Mouse (Mus musculus): ENCODE results near the gene Lrrc8d. TPM values are rescaled to one million over a fixed set of nuclear protein-coding genes. Genes with fewer than 3 reads are reported as not detected.
"Not testable (repeated sequence)": the region's sequence is repeated elsewhere in the genome, so short reads cannot be mapped to it uniquely, and the experiment has no call there.

The Lrrc8d gene
- polyA plus RNA-seq, 1 experiment from 2014 or later, result 32.8 TPM

DNA sequence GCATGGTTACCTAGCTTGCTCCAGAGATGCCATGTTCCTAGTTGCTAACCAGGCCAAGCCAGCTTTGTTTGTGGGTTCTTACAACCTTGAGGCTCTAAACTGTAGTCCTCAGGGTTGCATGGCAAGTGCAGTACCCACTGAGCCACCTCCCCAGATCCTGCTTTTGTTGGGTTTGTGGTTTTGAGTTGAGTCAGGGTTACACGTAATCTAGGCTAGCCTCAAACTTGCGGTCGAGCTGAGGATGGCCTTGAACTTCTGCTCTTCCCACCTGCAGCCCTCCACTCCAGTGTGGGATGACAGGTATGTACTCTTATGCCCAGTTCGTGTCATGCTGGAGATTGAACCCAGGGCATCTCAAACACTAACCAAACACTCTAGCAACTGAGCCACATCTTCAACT is 24.3 kb upstream of the Lrrc8d start:
- 92% methylated on average over 4 of the region's 4 CpGs for WGBS
- Histone ChIP-seq H3K36me3 (no peaks in the 10 kb centered on the region), H3K4me2 (no peak overlapping the region), H3K9me3 (no peaks in the 10 kb centered on the region), H3K4me3 (no peak overlapping the region), H3K27ac (no peak overlapping the region), H3K27me3 (no peaks in the 10 kb centered on the region), H3K4me1 (replicated peaks) (peaks cover 6% of the 10 kb centered on the region), H3K9ac (no peak overlapping the region)
- no peak for ATAC-seq (ENCODE audit: low FRiP score)

DNA sequence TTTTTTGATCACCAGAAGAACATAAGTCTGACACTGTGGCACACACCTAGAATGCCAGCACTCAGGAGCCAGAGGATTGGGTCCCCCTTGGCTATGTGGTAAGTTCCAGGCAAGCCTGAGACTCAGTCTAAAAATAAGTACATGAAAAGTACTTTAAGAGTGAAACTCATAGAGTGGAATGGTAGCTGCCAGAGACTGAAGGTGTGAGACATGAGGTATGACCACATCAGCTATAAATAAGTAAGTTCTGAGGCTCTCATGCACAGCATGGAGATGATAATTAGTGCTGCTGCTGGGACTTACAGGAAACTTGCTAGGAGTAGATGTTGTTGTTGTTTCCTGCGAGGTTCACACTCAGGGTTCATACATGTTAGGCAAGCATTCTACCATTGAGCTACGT is 22.7 kb upstream of the Lrrc8d start:
- ATAC-seq (ENCODE audit: low FRiP score), result no peak
- Histone ChIP-seq H3K4me3 (no peak overlapping the region), H3K9ac (no peak overlapping the region), H3K27ac (no peak overlapping the region), H3K4me2 (no peak overlapping the region), H3K9me3 (no peaks in the 10 kb centered on the region), H3K4me1 (replicated peaks) (peaks cover 7% of the 10 kb centered on the region), H3K36me3 (no peaks in the 10 kb centered on the region), H3K27me3 (no peaks in the 10 kb centered on the region)
- 89% methylated on average over 2 of the region's 2 CpGs for WGBS

DNA sequence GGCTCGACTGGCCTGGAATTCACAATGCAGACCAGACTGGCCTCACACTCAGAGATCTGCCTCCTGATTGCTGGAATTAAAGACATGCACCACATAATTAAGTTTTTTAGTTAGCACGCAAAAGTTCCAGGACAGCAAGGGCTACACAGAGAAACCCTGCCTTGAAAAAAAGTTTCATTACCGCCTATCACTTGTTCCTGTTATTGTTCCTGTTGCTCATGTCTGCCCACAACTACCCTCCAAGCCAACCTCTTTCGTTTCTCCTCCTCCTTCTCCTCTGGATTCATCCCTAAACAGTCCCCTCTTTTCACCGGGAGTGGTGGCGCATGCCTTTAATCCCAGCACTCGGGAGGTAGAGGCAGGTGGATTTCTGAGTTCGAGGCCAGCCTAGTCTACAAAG is 21.5 kb upstream of the Lrrc8d start:
- H3K36me3 ChIP-seq, result no peaks in the 10 kb centered on the region
- no peaks in the 10 kb centered on the region for H3K27me3 ChIP-seq
- H3K9ac ChIP-seq, result no peak overlapping the region
- no peak overlapping the region for H3K4me2 ChIP-seq
- peaks cover 7% of the 10 kb centered on the region for H3K4me1 ChIP-seq (replicated peaks)
- no peak overlapping the region for H3K27ac ChIP-seq
- H3K4me3 ChIP-seq, result no peak overlapping the region
- no peak for ATAC-seq (ENCODE audit: low FRiP score)
- no peaks in the 10 kb centered on the region for H3K9me3 ChIP-seq
- 89% methylated on average over 8 of the region's 8 CpGs for WGBS

DNA sequence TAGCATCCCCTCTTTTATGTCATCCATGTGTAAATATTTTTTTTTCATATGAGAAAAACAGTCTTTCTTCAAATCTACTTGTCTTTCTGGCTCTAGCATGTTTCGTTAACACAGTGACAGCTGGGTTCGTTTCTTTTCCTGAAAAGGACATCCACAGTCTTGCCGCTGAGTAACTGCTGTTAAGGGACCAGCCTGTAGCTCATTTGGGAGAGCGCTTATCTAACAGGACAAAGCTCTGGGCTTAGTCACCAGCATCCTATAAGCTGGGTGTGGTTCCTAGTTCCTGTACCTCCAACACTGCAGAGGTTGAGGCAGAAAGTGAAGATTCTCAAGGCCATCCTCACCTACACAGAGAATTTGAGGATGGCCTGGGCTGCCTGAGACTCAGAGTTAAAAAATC is 20.5 kb upstream of the Lrrc8d start:
- Histone ChIP-seq H3K9me3 (no peaks in the 10 kb centered on the region), H3K9ac (no peak overlapping the region), H3K27me3 (no peaks in the 10 kb centered on the region), H3K27ac (no peak overlapping the region), H3K4me2 (no peak overlapping the region), H3K4me1 (replicated peaks) (peaks cover 12% of the 10 kb centered on the region), H3K36me3 (no peaks in the 10 kb centered on the region), H3K4me3 (no peak overlapping the region)
- whole genome bisulfite sequencing, result 71% methylated on average over 4 of the region's 4 CpGs
- ATAC-seq (ENCODE audit: low FRiP score), result no peak

DNA sequence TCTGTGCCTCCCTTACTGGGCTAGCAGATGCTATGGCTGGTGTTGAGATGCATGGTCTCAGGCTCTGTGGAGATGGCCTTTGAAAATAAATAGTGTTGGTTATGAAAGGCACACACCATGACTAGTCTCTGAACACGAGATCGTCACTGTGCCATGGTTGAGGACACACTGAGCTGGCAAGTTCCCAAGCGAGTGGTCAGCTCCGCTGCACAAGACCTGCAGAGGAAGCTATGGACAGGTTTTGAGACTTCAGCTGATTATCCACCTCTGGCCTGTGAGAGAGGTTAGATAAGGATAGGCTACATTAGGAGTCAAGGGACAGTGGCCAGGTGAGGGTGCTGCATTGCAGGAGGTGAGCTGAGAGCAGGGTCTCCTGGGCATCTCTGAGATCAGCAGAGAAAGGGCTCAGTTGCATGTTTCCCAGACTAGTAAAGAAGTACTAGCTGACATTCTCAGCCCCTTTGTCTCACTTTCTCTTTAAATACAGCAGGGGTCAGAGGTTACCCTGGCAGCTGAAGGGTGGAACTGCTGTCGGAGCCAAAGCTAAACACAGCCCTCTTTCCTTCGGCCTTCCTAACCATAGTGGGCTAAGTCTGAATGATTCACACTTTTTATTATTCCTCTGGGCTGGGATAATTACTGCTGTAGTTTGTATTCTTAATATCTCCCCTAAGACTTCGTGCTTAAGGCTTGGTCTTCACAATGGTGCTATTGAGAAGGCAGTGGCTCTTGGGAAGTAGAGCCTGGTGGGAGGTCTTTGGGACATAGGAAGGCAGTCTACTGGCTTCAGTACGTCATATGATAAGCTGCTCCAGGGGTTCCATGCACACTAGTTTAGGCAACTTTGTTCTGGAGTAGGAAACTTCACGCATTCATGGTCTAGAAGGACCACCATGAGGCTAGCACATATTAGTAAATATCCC is 19.6 kb upstream of the Lrrc8d start:
- Histone ChIP-seq H3K4me3 (no peak overlapping the region), H3K36me3 (no peaks in the 10 kb centered on the region), H3K27ac (no peak overlapping the region), H3K9me3 (no peaks in the 10 kb centered on the region), H3K4me1 (replicated peaks) (peaks cover 14% of the 10 kb centered on the region), H3K9ac (no peak overlapping the region), H3K27me3 (no peaks in the 10 kb centered on the region), H3K4me2 (no peak overlapping the region)
- ATAC-seq (ENCODE audit: low FRiP score), result no peak
- 45% methylated on average over 9 of the region's 9 CpGs for whole genome bisulfite sequencing

DNA sequence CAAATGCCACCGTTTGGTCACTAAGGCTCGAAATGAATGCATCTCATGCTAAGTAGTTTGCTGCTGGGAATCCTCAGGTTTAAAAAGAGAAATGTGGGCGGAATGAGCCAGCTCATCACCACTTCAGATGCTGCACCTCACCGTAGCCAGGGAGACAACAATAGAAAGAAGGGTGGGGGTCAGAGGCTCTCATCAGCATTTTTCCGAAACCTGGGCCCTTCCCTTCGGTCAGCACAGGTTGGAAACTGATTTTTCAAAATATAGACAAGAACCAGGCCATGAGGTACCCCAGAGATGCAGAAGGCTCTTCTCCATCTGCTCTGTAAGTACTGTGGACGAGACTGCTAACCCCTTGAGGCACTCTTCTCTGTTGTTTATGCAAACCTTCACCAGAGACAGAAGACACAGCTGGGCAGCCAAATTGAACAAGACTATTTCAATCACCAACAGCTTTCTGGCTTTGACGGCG is 17.6 kb upstream of the Lrrc8d start:
- H3K36me3 ChIP-seq, result no peaks in the 10 kb centered on the region
- 49% methylated on average over 9 of the region's 9 CpGs for WGBS

DNA sequence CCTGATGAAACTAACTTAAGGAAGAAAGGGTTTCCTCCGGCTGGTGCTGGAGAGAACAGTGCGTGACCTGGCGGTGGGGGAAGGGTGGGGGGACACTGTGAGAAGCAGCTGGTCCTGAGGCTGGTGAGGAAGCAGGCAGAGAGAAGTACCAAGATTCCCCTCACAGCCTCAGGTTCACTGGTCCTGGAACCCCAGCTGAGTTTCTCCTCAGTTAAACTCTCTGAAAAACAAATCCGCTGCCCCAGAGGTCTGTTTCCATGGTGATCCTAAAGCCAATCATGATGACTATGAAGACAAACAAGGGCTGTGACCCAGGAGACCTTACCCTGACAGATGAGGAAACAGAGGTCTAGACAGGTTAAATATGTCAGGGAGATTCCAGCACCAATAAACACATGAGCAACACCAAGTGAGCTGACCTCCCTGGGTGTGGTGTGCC is 15.8 kb upstream of the Lrrc8d start:
- peaks cover 14% of the 10 kb centered on the region for H3K4me1 ChIP-seq (replicated peaks)
- WGBS, result 24% methylated on average over 4 of the region's 4 CpGs

More for the DNA sequence above, 17.6 kb upstream of the Lrrc8d start:
- Histone ChIP-seq H3K9me3 (no peaks in the 10 kb centered on the region), H3K9ac (no peak overlapping the region), H3K27ac (no peak overlapping the region), H3K4me2 (no peak overlapping the region), H3K4me1 (replicated peaks) (peaks cover 14% of the 10 kb centered on the region), H3K27me3 (no peaks in the 10 kb centered on the region), H3K4me3 (no peak overlapping the region)
- no peak for ATAC-seq (ENCODE audit: low FRiP score)

DNA sequence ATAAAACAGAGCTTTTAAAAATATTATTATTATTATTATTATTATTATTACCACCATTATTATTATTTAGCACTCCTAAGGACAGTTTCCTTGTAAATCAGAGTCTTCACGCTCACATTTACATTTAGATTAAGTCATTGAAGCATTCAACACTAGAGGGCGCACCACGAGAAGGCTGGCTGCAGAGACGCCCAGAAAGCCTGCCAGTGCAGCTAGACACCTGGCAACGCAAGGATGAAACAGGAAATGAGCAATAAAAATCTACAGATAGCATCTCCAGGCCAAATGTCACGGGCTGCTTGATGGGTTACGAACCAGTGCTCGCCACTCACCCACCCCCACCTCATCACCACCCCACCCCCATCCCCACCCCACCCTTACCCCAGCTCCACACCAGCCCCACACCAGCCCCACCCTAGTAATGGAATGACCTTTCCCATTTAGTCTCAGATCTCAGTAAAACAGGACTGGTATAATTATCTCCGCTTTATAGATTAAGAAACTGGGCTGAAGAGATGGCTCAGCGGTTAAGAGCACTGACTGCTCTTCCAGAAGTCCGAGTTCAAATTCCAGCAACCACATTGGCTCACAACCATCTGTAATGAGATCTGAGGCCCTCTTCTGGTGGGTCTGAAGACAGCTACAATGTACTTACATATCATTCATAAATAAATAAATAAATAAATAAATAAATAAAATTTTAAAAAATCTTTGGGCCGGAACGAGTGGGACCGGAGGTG is 14.7 kb upstream of the Lrrc8d start:
- no peaks in the 10 kb centered on the region for H3K27me3 ChIP-seq
- H3K4me3 ChIP-seq, result no peak overlapping the region
- H3K4me2 ChIP-seq, result no peak overlapping the region
- no peak overlapping the region for H3K9ac ChIP-seq
- H3K9me3 ChIP-seq, result no peaks in the 10 kb centered on the region
- WGBS, result 32% methylated on average over 14 of the region's 14 CpGs
- peak; percentile 54 for ATAC-seq (ENCODE audit: low FRiP score)
- no peak overlapping the region for H3K27ac ChIP-seq
- peaks cover 12% of the 10 kb centered on the region for H3K4me1 ChIP-seq (replicated peaks)
- H3K36me3 ChIP-seq, result no peaks in the 10 kb centered on the region

More for the DNA sequence above, 15.8 kb upstream of the Lrrc8d start:
- Histone ChIP-seq H3K27me3 (no peaks in the 10 kb centered on the region), H3K4me3 (no peak overlapping the region), H3K27ac (no peak overlapping the region), H3K36me3 (no peaks in the 10 kb centered on the region), H3K9ac (0 out of 2 replicates have a peak overlapping the region, but pooled peaks have one; percentile 10), H3K4me2 (no peak overlapping the region), H3K9me3 (no peaks in the 10 kb centered on the region)
- no peak for ATAC-seq (ENCODE audit: low FRiP score)

DNA sequence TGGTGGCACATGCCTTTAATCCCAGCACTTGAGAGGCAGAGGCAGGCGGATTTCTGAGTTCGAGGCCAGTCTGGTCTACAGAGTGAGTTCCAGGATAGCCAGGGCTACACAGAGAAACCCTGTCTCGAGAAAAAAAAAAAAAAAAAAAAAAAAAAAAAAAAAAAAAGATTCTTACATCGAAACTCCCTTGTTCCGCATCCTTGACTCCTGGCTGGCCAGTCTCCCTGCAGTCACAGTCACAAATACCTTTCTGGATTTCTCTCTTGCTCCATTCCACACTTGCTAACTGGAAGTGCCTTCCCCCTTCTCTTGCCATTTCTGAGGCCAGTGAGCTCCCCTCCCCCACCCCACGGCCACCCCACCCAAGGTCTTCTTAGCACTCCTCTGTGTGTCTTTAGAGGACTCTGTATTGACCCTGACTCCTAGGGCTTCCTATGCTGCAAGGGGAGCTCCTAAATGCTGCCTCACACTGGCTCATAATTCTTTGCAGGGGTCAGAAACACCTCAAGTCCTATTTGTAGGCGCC is 13.9 kb upstream of the Lrrc8d start:
- not testable (repeated sequence) for H3K27ac ChIP-seq; H3K9ac ChIP-seq; ATAC-seq (ENCODE audit: low FRiP score); H3K4me1 ChIP-seq (replicated peaks); H3K9me3 ChIP-seq; H3K27me3 ChIP-seq; H3K36me3 ChIP-seq; H3K4me3 ChIP-seq; H3K4me2 ChIP-seq
- 83% methylated on average over 7 of the region's 7 CpGs for WGBS

DNA sequence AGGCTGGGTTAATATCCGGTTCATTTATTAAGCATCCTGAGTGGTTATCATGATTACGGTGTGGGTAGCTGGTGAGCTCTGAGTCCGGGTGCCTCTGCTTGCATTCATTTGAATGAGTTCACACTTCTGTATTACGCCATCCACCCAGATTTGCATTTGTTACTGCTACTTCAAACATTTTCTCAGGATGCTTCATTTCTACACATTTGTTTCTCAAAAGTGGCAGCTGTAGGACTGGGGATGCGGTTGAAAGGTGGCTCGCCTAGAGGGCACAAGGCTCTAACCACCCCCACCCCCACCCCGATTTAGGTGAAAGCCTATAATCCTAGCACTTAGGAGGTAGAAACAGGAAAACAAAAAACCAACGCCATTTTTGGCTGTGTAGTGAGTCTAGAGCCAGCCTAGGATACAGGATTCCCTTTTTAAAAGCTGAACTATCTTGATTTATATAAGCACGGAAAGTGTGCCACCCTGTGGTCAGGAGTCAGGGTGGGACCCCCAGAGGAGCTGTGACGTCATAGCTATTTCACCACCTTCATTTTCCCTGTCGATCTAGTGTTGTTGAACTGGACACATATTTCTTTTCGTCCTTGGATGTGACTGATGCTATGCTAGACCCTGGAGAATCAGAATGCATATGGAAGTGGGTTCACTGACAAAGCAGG is 13.3 kb upstream of the Lrrc8d start:
- H3K27ac ChIP-seq, result no peak overlapping the region
- no peaks in the 10 kb centered on the region for H3K9me3 ChIP-seq
- ATAC-seq (ENCODE audit: low FRiP score), result no peak
- no peaks in the 10 kb centered on the region for H3K36me3 ChIP-seq
- no peak overlapping the region for H3K9ac ChIP-seq
- peaks cover 6% of the 10 kb centered on the region; the same call in 1 of the 2 replicates for H3K4me1 ChIP-seq (replicated peaks)
- 65% methylated on average over 12 of the region's 12 CpGs for whole genome bisulfite sequencing
- no peaks in the 10 kb centered on the region for H3K27me3 ChIP-seq
- H3K4me2 ChIP-seq, result no peak overlapping the region
- no peak overlapping the region for H3K4me3 ChIP-seq

DNA sequence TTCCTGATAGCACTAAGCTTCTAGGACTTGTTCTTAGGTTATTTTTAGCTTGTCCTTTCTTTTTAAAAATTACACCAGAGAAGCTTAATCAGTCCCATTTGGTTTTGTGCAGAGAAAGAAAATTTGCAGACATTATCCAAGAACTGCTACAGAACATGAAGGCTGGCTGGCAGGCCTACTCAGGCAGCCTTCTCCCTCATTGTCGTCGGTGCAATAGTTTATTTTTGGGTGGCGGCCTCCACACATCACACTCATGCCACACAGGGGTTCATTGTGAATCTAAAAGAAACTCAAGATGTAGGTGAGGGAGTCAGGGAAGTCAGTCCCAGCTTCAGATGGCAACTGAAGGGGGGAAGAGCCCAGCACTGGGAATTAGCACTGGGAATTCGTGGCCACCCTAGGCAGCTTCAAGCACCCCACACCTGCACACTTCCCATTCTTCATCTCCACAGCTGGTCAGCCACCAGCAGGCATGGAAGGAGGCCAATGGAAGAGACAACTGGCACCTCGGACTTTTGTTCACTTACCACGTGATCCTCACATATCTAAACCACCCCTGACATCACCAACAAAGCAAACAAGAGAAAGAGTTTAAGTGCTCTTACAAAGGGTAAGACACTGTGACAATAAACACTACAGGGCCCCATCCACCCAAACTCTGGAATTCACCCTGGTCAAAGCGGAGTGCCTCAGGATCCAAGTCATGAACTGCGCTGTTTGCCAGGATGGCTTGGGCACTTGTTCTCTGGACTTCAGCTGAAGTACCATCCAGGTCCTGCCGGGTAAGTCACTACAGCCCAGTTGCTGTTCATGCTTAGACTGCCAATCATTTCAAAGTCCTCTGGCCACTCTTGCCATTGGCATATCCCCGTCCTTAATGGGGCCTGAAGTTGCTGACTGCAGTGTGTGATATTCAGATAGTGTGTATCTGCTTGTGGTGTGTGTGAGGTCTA is 9.0 kb upstream of the Lrrc8d start:
- Histone ChIP-seq H3K4me2 (no peak overlapping the region), H3K4me1 (replicated peaks) (no peaks in the 10 kb centered on the region), H3K9me3 (no peaks in the 10 kb centered on the region), H3K4me3 (no peak overlapping the region), H3K27me3 (no peaks in the 10 kb centered on the region), H3K27ac (no peak overlapping the region), H3K36me3 (no peaks in the 10 kb centered on the region), H3K9ac (no peak overlapping the region)
- no peak for ATAC-seq (ENCODE audit: low FRiP score)
- WGBS, result 69% methylated on average over 10 of the region's 10 CpGs
